Mouse (Mus musculus) heart, postnatal 0 days (tissue): ENCODE data around the gene 4931406C07Rik.

Source experiments
- CTCF ChIP-seq: IDR thresholded peaks from 2 replicates; pipeline ENCODE4 v1.5.1; 2016; ENCODE audit warnings: antibody characterized with exemption, control low read depth, low read depth
- EP300 ChIP-seq: IDR thresholded peaks from 2 replicates; pipeline ENCODE4 v1.6.1; 2016; ENCODE audit warnings: antibody characterized with exemption, low read depth

DNA sequence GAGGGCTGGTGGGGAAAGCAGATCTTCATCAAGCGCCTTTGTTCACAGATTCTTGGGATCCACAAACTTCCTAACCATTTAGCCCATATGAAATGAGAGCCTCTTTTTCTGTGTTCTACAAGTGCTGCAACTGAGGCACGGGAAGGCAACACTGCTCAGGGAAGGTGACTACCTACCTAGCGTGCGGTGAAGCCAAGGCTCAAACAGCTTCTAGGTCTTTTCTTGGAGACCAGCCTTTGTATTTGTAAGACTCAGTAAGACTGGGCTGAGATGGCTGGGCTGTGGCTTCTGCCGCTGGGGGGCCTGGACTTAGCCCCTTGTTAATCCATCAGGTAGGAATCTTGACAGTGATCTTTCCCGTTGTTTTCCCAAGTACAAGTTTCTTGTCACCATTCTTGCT is 66.2 kb downstream of the 4931406C07Rik start:
- TF ChIP-seq CTCF (no peak), EP300 (no peak)
